Mouse (Mus musculus) MEL (cell line): ENCODE data around the gene Hlcs. TPM values are rescaled to one million over a fixed set of nuclear protein-coding genes. Genes with fewer than 3 reads are reported as not detected.

Experiments used
- DNase-seq: peaks from one replicate; pipeline ENCODE4 v3.0.0; 2011; ENCODE audit warnings: low read depth, low spot score
- H3K27ac ChIP-seq: 2 replicates; pipeline ENCODE4 v1.5.1; 2012; ENCODE audit warnings: low read depth, mild to moderate bottlenecking, control low read depth, low read length, moderate library complexity; ENCODE audit not compliant: control insufficient read depth
- H3K27me3 ChIP-seq, 2 experiments: fragments of 150-350 bp in 1 of 2; sonication (generic) in 1 of 2; 2 replicates each; pipeline ENCODE4 v1.6.1; 2012; ENCODE audit warnings: low read length in 2 of 2, mild to moderate bottlenecking in 2 of 2, improper control_type of control experiment in 1 of 2, moderate library complexity in 1 of 2; ENCODE audit not compliant: insufficient read depth in 2 of 2, control insufficient read depth in 1 of 2
- H3K36me3 ChIP-seq, 2 experiments: 2 replicates each; pipeline ENCODE4 v1.6.1; 2012 to 2014; ENCODE audit warnings: low read length in 2 of 2, improper control_type of control experiment in 1 of 2, inconsistent platforms in 1 of 2, mild to moderate bottlenecking in 1 of 2; ENCODE audit not compliant: insufficient read depth in 2 of 2, control insufficient read depth in 1 of 2
- H3K4me1 ChIP-seq, 2 experiments: fragments of 150-350 bp in 1 of 2; sonication (generic) in 1 of 2; 2 replicates each; pipeline ENCODE4 v1.6.1; 2012; ENCODE audit warnings: low read length in 2 of 2, improper control_type of control experiment in 1 of 2, mild to moderate bottlenecking in 1 of 2; ENCODE audit not compliant: insufficient read depth in 2 of 2, control insufficient read depth in 1 of 2
- H3K4me3 ChIP-seq, 2 experiments: fragments of 150-350 bp in 1 of 2; sonication (generic) in 1 of 2; 2 replicates each; pipeline ENCODE4 v1.5.1; 2012; ENCODE audit warnings: low read depth in 2 of 2, low read length in 2 of 2, mild to moderate bottlenecking in 2 of 2, moderate library complexity in 2 of 2, control low read depth in 1 of 2, improper control_type of control experiment in 1 of 2; ENCODE audit not compliant: control insufficient read depth in 1 of 2, insufficient read depth in 1 of 2
- H3K79me2 ChIP-seq: 2 replicates; pipeline ENCODE4 v1.6.1; 2012; ENCODE audit warnings: mild to moderate bottlenecking, low read length, moderate library complexity; ENCODE audit not compliant: control insufficient read depth, poor library complexity, insufficient read depth
- H3K9ac ChIP-seq: 2 replicates; pipeline ENCODE4 v1.6.1; 2012; ENCODE audit warnings: low read depth, mild to moderate bottlenecking, control low read depth, low read length, moderate library complexity; ENCODE audit not compliant: control insufficient read depth, poor library complexity, severe bottlenecking
- H3K9me3 ChIP-seq: fragments of 150-350 bp; sonication (generic); replicated peaks from 2 replicates; pipeline ENCODE4 v1.6.1; 2012; ENCODE audit warnings: mild to moderate bottlenecking, low read length, improper control_type of control experiment, moderate library complexity; ENCODE audit not compliant: insufficient read depth
- BHLHE40 ChIP-seq: IDR thresholded peaks from 2 replicates; pipeline ENCODE4 v1.6.1; 2012; ENCODE audit warnings: low read depth, mild to moderate bottlenecking, inconsistent platforms, low read length, improper control_type of control experiment, borderline replicate concordance
- CHD2 ChIP-seq: IDR thresholded peaks from 2 replicates; pipeline ENCODE4 v1.6.1; 2011; ENCODE audit warnings: low read length, improper control_type of control experiment
- CTCF ChIP-seq, 3 experiments: IDR thresholded peaks in 2 of 3; conservative IDR thresholded peaks in 1 of 3; 2 replicates each; pipeline ENCODE4 v1.5.1; 2011 to 2012; ENCODE audit warnings: low read length in 3 of 3, low read depth in 2 of 3, mild to moderate bottlenecking in 2 of 3, improper control_type of control experiment in 1 of 3, inconsistent platforms in 1 of 3, mixed read lengths in 1 of 3, moderate library complexity in 1 of 3; ENCODE audit not compliant: control insufficient read depth in 1 of 3, insufficient read depth in 1 of 3, poor library complexity in 1 of 3, severe bottlenecking in 1 of 3
- E2F4 ChIP-seq: IDR thresholded peaks from 2 replicates; pipeline ENCODE4 v1.6.1; 2011; ENCODE audit warnings: low read depth, low read length, improper control_type of control experiment, borderline replicate concordance
- EP300 ChIP-seq, 2 experiments: IDR thresholded peaks; 2 replicates each; pipeline ENCODE4 v1.6.1; 2011; ENCODE audit warnings: improper control_type of control experiment in 2 of 2, low read length in 2 of 2, low read depth in 1 of 2, mild to moderate bottlenecking in 1 of 2
- ETS1 ChIP-seq: IDR thresholded peaks from 2 replicates; pipeline ENCODE4 v1.6.1; 2012; ENCODE audit warnings: low read depth, mild to moderate bottlenecking, inconsistent platforms, low read length, improper control_type of control experiment, moderate library complexity
- GABPA ChIP-seq: IDR thresholded peaks from 2 replicates; pipeline ENCODE4 v1.6.1; 2012; ENCODE audit warnings: low read depth, mild to moderate bottlenecking, inconsistent platforms, low read length, improper control_type of control experiment, moderate library complexity
- KAT2A ChIP-seq: conservative IDR thresholded peaks from 2 replicates; pipeline ENCODE4 v1.6.1; 2012; ENCODE audit warnings: low read depth, low read length, improper control_type of control experiment, inconsistent platforms
- MAFK ChIP-seq: IDR thresholded peaks from 2 replicates; pipeline ENCODE4 v1.6.1; 2011; ENCODE audit warnings: low read depth, mild to moderate bottlenecking, low read length, improper control_type of control experiment, borderline replicate concordance
- MAZ ChIP-seq: IDR thresholded peaks from 2 replicates; pipeline ENCODE4 v1.6.1; 2012; ENCODE audit warnings: low read depth, mild to moderate bottlenecking, inconsistent platforms, low read length, improper control_type of control experiment
- MYC ChIP-seq: IDR thresholded peaks from 2 replicates; pipeline ENCODE4 v1.6.1; 2011; ENCODE audit warnings: low read depth, mild to moderate bottlenecking, low read length, improper control_type of control experiment, moderate library complexity
- NELFE ChIP-seq: IDR thresholded peaks from 2 replicates; pipeline ENCODE4 v1.6.1; 2011; ENCODE audit warnings: low read depth, low read length, improper control_type of control experiment
- NRF1 ChIP-seq: IDR thresholded peaks from 2 replicates; pipeline ENCODE4 v1.6.1; 2014; ENCODE audit warnings: low read depth, mild to moderate bottlenecking, inconsistent platforms, low read length, improper control_type of control experiment, moderate library complexity; ENCODE audit not compliant: poor library complexity, insufficient read depth, severe bottlenecking
- POLR2A ChIP-seq, 2 experiments: IDR thresholded peaks; 2 replicates each; pipeline ENCODE4 v1.6.1; 2011 to 2012; ENCODE audit warnings: low read length in 2 of 2, mild to moderate bottlenecking in 2 of 2, control low read depth in 1 of 2, improper control_type of control experiment in 1 of 2, low read depth in 1 of 2, moderate library complexity in 1 of 2; ENCODE audit not compliant: control insufficient read depth in 1 of 2, insufficient read depth in 1 of 2, poor library complexity in 1 of 2
- RAD21 ChIP-seq: IDR thresholded peaks from 2 replicates; pipeline ENCODE4 v1.6.1; 2011; ENCODE audit warnings: mild to moderate bottlenecking, low read depth, low read length, improper control_type of control experiment
- SIN3A ChIP-seq: IDR thresholded peaks from 2 replicates; pipeline ENCODE4 v1.6.1; 2012; ENCODE audit warnings: low read length, improper control_type of control experiment, inconsistent platforms
- SMC3 ChIP-seq: IDR thresholded peaks from 2 replicates; pipeline ENCODE4 v1.6.1; 2011; ENCODE audit warnings: low read depth, low read length, improper control_type of control experiment
- TAL1 ChIP-seq: IDR thresholded peaks from 2 replicates; pipeline ENCODE4 v1.6.1; 2012; ENCODE audit warnings: mild to moderate bottlenecking, inconsistent platforms, low read length, moderate library complexity, mixed read lengths
- TCF12 ChIP-seq: IDR thresholded peaks from 2 replicates; pipeline ENCODE4 v1.6.1; 2014; ENCODE audit warnings: low read depth, mild to moderate bottlenecking, inconsistent platforms, low read length, improper control_type of control experiment, moderate library complexity
- UBTF ChIP-seq: IDR thresholded peaks from 2 replicates; pipeline ENCODE4 v1.6.1; 2012; ENCODE audit warnings: low read depth, mild to moderate bottlenecking, inconsistent platforms, low read length, improper control_type of control experiment, moderate library complexity, borderline replicate concordance; ENCODE audit not compliant: insufficient read depth
- USF1 ChIP-seq: IDR thresholded peaks from 2 replicates; pipeline ENCODE4 v1.6.1; 2014; ENCODE audit warnings: low read depth, mild to moderate bottlenecking, inconsistent platforms, low read length, improper control_type of control experiment, moderate library complexity
- polyA plus RNA-seq, 2 experiments: library from polyadenylated mRNA; stranded (reverse) in 1 of 2; unstranded in 1 of 2; fragments of >175 nt in 1 of 2; fragments of >200 nt in 1 of 2; gene quantifications; 2 replicates each; pipeline versions ENCODE4 v1.2.1 to v1.2.4; 2012; ENCODE audit warnings: low replicate concordance in 2 of 2, low read depth in 1 of 2; ENCODE audit not compliant: insufficient read length in 2 of 2, insufficient read depth in 1 of 2, missing spikeins in 1 of 2
- total RNA-seq: library from RNA; depleted of rRNA; stranded (reverse); fragments of 300-350 nt; gene quantifications from 2 replicates; pipeline ENCODE4 v1.2.3, GENCODE M21; 2012

Hlcs gene
- total and polyA plus RNA-seq, 3 experiments: 3.3 to 6.4 TPM; not detected in 1

DNA sequence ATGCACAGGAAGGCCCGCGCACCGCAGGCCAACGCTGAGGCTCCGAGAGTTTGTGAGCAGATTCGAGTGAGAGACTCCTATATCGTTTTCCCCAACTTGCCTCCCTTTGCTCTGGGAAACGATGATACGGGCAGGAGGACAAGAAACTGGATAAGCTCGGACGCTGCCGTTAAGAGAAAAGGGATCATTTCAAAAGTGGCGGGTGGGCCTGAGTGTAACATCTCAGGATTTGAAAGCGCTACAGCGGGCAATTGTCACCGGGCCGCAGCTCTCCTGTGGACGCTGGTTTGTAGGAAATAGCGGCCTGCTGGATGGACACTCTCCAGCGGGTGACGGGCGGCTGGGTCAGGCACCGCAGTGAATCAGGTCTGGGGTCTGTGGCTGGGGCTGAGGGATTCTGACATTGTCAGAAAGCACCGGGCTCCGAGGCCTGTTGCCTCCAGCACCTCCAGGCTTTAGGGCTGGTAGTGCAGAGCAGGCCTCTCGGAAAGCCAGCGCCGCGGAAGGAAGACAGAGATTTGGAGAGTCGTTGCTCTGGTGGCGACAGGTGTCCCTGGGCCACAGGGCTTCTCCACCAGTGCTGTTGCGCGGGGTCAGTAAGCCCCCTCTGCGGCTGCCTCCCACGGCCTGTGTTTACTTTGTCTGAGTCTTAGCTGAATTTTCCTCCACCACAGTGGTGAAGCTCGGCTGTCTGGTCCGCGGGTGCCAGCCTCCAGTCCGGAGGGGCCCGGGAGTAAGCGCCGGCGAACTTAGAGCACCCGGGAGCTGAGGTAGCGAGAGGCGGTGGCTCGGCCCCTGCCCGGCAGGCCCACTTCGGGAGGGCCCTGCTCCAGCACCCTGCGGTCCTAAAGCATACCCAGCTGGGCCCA, 226.4 kb downstream of the Hlcs start:
- Histone ChIP-seq H3K27me3 (no peaks in the 10 kb centered on the region; a peak in 2 of 4 replicates), H3K79me2 (no peaks in the 10 kb centered on the region), H3K27ac (no peak overlapping the region), H3K36me3 (no peaks in the 10 kb centered on the region), H3K9ac (no peak overlapping the region), H3K4me3 (no peak overlapping the region), H3K9me3 (no peaks in the 10 kb centered on the region), H3K4me1 (no peaks in the 10 kb centered on the region)
- TF ChIP-seq MAFK: no peak
- TF ChIP-seq UBTF: no peak
- no peak for TF ChIP-seq NELFE
- TF ChIP-seq MYC: no peak
- TF ChIP-seq USF1: no peak
- TF ChIP-seq KAT2A: no peak
- TF ChIP-seq POLR2A (IDR thresholded peaks at IDR 0.05; ENCODE audit: control insufficient read depth in 1 of 2, insufficient read depth in 1 of 2, low read depth in 1 of 2, low read length in 2 of 2, poor library complexity in 1 of 2): no peak
- no peak for TF ChIP-seq SIN3A
- no peak for TF ChIP-seq E2F4
- TF ChIP-seq RAD21: no peak
- no peak for DNase-seq

GRCm38 (mm10) chr16:94085603-94086285, 227.6 kb downstream of the Hlcs start:
- no peak overlapping the region for H3K27ac ChIP-seq
- TF ChIP-seq MAZ (no peak), ETS1 (no peak), POLR2A (IDR thresholded peaks at IDR 0.05; ENCODE audit: control insufficient read depth in 1 of 2, insufficient read depth in 1 of 2, low read depth in 1 of 2, low read length in 2 of 2, poor library complexity in 1 of 2) (no peak), BHLHE40 (no peak), CHD2 (no peak), NELFE (no peak), EP300 (IDR thresholded peaks at IDR 0.05; ENCODE audit: low read depth in 1 of 2, low read length in 2 of 2) (no peak), CTCF (IDR thresholded peaks at IDR 0.05 in 2 of 3, conservative IDR thresholded peaks at IDR 0.05 in 1 of 3; ENCODE audit: control insufficient read depth in 1 of 3, insufficient read depth in 1 of 3, low read depth in 2 of 3, low read length in 3 of 3, poor library complexity in 1 of 3, severe bottlenecking in 1 of 3) (no peak), NRF1 (no peak), RAD21 (no peak), SMC3 (no peak), TAL1 (no peak), TCF12 (no peak), GABPA (no peak), SIN3A (no peak)
- TF ChIP-seq, all 39 proteins: peak for 0
- Histone ChIP-seq H3K9ac (no peak overlapping the region), H3K9me3 (no peaks in the 10 kb centered on the region), H3K36me3 (no peaks in the 10 kb centered on the region), H3K4me1 (no peaks in the 10 kb centered on the region), H3K79me2 (no peaks in the 10 kb centered on the region), H3K27me3 (peaks cover 0 to under 1% of the 10 kb centered on the region in 2 experiments; a peak in 2 of 4 replicates), H3K4me3 (no peak overlapping the region)
- DNase-seq: no peak
